Mouse (Mus musculus) brain, adult 2 months (tissue): ENCODE results near the gene Klhl26.

Experiments
- DNase-seq: peaks from one replicate; pipeline ENCODE4 v3.0.0; 2011; ENCODE audit warnings: low read depth, low spot score

The Klhl26 gene

DNA sequence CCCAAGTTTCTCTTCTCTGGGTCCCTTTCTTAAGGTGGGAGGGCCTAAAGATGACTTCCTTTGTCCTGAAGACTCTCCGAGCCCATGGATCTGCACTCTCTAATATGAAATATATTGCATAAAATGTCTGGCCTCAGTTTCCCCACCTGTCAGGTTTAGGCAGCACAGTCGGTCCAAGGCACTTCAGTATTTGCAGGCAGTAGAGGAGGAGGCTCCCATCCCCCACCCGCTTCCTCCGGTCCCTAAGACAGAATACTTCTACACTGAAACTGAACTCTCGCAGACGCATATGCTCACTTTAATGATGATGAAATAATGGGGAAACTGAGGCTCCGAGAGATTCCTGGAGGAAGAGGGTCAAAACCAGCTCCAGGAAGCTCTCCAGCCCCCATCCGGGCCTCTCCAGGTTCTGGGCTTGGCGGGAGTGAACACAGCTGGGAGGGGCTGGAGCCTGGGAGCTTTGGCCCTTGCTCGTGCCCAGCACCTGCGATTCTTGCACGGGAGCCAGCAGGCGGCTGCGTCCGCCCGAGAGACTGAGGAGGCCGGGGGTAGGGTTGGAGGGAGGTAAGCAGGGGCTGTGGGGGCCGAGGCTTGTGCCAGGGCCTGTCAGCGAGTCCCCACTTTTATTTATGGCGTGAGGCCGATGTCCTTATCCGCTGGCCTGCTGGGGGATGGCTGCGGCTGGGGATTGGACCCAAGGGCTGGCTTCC is 25.2 kb upstream of the Klhl26 start:
- no peak for DNase-seq

DNA sequence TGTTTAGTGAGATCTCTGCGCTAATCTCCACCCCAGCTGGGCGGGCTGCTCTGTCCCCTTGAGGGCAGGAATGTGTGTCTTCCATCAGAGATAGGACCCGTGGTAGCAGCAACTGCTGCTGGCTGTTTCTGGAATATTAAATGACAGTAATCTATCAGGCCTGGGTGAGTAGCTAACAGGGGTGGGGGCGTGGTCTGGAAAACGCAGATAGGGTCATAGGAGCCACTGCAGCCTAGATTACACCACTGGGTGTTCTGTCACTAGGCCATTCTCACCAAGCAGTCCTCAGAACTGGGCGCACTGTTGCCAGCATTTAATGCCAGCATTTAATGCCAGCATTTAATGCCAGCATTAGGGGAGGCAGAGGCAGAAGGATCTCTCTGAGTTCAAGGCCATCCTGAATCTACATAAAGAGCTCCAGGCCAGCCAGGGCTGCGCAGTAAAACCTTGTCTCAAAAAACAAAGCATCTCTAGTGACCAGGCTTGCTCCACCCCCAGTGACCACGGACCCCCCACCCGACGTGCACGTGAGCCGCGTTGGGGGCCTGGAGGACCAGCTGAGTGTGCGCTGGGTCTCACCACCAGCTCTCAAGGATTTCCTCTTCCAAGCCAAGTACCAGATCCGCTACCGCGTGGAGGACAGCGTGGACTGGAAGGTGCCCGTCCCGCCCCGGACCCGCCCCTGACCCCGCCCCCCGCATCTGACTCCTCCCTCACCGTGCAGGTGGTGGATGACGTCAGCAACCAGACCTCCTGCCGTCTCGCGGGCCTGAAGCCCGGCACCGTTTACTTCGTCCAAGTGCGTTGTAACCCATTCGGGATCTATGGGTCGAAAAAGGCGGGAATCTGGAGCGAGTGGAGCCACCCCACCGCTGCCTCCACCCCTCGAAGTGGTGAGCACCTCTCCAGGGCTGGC is 23.9 kb upstream of the Klhl26 start:
- peak; percentile 64 for DNase-seq

DNA sequence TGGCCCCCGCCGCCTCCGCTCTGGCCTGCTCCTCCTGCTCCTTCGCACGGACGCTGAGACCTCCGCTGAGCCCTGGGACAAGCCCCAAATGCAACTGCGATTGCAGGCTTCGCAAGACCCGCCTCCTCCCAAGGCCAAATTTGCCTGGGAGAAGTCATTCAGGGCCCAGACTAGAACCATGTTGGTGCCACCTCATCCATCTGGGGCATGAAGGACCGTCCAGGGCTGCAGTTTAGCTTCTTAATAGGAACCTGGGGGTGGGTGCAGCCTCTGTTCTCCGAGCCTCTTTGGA is 18.9 kb upstream of the Klhl26 start:
- no peak for DNase-seq

DNA sequence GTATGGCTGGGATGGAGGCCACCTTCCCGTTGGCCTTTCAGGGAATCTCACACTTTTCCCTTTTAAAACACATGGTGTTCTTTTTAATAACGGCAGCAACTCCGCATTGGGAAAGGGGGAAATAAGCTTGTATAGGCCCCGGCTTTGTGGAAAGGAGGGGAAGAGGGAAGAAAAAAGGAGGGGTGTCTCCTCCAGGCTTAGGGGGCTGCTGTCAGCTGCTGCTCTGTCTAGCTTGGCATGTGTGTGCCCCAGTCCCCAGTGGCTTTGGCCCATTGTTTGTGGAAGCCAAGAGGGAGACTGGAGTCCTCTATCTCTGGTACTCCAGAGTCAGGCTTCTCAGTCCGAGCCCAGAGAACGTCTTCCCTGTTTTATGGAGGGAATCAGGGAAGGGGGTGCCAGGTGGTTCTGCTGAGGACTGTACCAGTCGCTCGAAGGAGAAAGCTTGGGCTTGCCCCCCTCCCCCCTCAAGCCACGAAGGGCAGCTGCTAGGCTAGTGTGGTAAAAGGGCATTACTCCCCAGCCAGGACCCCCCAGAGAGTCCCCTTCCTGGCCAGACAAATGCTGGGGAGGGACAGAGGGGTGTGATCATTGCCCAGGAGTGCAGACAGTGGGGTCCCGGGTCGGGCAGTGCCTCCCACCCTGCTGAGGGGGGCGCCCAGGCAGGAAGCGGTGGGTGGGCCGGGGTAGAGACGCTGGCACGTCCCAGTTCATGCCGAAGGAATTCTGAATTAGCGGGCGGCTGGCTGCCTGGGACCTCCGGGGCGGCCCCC is 18.4 kb upstream of the Klhl26 start:
- DNase-seq, result no peak

DNA sequence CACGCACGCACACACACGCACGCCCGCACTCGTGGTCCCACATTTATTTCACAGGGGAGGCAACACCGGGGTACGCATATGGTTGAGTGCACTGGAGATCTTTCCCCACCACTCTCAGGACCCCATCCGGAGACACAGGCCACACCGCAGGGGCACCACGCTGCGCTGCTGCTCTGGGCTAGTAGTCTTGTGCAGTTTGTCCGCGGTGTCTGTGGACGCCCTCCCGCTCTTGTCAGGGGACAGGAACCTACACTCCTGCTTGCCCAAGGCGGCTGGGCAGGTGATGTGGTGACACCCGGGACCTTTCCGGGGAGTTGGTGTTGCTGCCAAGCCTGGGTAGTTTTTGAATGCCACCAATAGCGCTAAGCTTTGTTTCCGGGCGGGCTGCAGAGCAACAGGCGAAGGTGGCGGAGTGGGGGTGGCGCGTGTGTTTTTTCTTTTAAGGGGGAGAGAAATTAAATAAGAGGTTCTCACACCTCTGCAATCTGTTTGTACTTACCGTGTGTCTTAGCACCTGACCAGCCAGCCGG is 17.7 kb upstream of the Klhl26 start:
- DNase-seq, result no peak

DNA sequence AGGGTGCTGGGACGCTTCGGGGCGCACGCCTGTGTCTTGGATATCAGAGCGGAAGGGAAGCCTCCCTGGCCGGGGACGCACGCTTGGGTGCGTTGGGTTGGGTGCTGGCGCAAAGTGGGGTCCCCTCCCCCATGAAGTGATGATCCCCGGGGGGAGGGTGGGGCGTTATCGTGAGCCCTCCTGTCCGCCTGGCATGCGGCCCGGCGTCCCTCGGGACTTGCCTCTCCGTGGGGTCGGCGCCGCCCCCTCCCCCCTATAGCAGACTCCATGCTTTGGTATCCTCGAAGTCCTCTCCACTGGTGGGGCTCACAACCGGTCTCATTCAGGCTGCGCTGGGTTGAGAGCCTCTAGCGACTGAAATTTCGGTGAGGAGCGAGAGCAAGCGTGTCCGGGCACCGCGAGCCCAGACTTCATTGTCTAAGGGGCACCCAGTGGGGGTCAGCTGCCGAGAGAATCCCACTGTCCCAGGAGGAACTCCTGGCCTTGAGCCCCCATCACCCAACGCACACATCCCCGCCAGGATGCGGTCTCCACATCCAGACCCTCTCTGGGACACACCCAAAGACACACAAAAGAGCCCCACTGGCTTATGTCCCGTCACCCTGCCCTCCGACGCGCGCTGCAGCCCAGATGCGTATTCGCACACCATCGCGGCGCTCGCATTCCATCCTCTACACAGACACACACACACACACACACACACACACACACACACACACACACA is 17.1 kb upstream of the Klhl26 start:
- no peak for DNase-seq

DNA sequence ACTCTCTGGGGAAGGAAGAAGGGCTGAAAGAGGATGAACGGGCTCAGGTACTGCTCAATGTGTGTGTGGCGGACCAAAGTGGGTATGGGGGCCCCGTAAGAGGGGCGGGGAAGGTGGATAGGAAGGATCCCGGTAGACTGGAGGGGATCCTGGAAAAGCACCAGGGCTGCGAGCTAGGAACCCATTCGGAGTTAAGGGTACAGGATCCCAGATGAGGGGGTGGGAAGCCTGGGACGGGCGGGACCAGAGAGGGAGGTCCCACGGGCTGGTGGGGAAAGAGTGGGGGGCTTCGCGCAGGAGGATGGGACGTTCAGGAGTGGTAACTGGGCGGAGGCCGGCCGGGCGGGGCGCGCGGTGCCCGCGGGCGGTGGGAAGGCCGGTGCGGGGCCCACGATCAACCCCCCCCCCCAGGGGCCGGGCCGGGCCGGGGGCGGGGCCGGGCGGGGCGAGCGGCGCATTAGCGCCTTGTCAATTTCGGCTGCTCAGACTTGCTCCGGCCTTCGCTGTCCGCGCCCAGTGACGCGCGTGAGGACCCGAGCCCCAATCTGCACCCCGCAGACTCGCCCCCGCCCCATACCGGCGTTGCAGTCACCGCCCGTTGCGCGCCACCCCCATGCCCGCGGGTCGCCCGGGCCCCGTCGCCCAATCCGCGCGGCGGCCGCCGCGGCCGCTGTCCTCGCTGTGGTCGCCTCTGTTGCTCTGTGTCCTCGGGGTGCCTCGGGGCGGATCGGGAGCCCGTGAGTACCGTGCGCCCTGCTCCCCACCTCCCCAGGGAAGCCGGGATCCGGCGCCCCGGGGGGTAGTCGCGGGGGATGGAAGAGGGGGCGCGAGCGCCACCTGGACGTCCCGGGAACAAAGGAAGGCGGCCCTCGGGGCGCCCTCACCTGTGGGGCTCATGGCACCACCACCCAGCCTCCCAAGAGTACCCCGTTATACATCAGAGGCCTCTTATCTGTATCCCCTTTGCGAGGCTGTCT is 16.2 kb upstream of the Klhl26 start, which contains the start of gene Crlf1:
Gene Crlf1, plus strand, starts transcription at position 495 of the 977 bp plus-strand sequence.
- DNase-seq, result no peak

DNA sequence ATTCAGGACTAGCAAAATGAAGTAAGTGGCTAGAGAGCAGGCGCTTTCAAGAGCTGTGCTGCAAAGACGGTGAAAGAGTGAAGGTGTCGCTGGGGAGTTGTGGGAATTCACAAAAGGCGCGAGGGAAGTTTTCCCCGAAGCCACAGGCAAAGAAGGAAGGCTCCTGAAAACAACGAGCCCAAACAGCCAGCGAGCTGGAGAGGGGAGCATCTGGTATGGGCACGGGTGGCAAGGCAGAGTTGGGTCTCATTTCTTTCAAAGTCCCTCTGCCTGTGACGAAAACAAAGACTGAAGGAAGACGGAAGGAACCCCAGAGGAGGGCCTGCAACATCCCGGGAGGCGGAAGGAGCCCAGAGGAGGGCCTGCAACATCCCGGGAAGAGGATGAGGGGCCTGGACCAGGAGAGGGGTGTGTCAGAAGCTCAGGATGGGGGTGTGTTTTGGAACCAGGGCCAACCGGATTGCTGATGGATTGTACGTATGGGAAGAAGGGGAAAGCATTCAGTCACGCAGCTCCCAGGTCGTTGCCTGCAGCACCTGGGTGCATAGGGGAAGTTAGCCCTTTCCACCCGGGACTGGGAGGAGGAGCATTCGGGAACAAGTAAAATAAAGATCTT is 14.2 kb upstream of the Klhl26 start:
- DNase-seq, result no peak

DNA sequence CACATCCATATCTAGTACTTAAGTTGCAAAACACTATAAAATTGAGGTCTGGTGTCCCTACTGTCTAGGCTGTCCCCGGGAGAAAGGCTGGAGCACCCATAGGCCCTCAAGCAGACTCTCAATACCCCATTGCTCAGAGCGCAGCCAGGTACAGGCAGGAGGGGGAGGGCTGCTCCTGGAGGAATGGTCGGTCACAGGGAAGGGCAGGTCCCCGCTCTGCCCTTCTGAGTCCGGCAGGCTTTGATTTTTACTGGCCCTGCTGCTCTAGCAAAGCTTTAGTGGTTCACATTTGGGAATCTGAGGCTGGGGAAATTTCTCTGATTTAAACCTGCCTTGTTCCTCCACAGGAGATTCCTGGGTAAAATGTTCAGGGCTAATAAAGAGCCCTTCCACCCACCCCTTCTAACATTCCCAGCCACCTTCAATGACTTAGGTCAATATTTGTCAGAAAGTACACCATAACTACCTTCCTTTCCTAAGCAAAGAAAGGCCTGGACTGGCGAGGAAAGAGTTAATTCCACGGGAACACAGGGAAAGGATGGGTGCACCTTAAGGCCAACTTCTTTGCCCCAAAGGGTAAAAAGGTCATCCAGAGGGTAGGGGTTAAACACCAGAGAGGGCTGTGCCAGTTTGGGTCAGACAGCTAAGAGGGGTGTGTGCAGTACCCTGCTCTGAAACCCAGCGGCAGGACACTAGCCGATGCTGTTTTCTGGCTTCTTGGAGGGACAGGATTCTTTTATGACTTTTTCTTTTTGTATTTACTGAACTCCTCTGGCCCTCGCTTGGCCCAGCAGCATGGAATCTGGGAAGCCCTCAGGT is 13.5 kb upstream of the Klhl26 start:
- DNase-seq, result no peak

DNA sequence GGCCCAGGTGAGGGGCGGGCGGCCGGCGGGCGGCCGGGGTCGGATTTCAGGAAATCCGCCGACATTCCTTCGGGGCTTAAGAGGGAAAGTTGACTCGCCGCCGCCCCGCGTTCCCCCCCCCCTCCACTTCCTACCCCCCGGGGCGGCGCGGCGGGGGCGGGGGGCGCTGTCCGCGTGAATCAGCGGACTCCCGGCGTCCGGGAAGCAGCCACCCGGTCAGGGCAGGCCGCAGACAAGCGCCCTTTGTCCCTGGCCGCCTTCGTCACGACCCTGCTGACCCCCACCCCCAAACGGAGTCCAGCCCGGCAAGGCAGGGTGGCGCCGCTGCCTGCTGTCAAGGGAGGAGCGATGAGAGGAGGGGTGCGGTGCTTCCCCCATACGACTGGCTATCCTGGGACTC is 12.8 kb upstream of the Klhl26 start:
- DNase-seq, result no peak

DNA sequence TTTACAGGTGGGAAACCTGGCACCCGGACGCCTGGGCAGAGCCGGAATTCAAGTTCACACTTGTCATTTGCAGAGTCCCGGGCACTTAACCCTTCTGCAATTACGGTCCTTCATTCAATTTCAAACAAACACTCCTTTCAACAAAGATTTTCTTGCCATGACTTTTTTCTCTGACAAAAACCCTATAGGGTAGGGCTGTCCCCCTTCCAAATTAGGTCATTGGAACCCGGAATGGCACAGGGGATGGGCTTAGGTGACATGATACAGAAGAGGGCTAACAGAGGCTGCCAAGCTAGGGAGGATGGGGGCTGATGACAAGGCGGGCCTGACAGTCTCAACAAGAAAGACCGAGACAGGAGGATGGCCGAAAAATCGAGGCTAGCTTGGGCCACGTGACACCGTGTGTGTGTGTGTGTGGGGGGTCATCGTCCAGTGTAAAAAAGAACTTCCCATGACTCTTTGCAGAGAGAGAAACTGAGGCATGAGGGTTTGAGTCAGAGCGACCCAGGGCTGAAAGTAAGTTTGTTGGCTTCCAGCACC is 12.2 kb upstream of the Klhl26 start:
- DNase-seq, result no peak

DNA sequence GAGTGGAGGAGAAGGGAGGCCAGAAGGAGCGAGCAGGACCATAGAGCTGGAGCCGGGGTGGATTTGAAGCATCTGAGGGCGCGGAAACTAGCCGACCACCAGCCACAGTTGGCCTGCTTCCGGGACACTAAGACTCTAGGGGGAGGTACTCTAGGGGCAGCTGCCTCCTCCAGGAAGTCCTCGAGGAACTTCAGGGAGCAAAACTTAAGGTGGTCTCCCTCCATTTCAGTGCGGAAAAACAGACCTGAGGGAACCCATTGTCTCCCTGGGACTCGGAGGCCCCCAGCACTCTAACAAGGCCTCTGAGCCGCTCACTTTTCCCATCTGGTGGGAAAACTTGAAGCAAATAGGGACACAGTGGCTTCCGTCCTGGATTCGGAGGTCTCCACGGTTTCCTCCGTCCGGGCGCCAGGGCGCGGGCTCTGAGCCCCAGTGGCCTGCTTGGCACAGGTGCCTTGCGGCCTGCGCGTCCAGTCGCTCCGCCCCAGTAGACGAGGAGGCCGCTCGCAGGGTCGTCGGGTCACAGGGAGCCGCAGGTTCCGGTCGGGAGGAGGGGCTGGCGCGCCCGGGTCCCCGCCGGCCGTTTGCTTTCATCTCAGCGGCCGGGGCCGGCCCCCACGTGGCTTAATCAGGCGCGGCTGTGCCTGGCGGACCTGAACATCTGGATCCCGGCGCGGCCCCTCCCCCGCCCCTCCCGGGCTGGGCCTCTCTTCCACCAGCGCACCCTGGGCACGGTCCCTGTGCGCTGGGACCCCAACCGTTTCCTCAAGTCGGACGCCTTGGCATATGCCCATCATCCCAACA is 11.4 kb upstream of the Klhl26 start:
- DNase-seq, result no peak

DNA sequence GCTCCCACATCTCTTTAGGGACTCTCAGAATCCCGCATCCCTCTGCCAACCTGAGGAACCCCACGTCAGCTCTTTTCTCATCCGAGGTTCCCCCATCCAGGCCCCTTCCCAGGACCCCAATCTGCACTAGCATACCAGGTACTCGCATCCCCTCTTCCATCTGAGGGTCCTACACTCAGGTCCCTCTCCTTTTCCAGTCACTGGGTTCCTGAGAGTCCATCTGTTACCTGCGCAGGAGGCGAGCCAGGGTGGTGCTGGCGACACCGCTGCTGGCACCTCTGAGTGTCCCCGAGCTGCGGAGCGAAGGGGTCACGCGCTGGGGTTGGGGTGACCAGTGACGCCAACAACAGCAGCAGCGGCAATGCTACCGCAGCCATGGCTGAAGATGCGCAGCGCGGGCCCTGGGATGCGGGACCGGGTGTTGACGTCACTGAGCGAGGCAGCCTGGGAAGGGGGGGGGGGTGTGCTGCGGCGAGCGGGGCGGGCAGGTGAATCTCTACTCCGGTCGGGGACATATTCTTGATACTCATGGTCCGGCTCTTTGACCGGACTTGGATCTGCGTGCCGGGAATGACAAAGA is 10.3 kb upstream of the Klhl26 start, which contains the start of gene Tmem59l:
Gene Tmem59l, minus strand, starts transcription at position 418 of the 580 bp plus-strand sequence.
- DNase-seq, result peak; percentile 91

DNA sequence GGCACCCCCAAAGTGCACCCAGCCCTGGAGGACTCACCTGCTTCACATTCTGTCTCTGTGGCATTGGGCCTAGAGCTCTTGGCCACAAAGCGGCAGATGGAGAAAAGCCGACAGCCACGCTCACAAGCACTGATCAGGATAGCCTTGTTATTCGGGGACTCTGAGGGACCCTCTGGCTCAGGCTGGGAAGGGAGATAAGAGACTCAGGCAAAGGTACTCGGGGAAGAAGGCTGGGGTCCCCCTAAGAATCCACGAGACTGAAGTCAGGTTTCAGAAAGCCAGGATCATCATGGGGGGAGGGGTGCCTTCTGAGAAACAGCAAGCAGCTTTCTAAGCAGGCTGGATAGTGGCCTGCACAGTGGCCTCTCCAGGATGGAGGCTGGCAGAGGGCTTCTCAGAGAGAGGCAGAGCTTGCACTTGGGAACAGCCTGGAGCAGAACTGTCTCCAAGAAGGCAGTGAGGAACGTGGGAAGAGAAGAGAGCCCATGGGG is 9.5 kb upstream of the Klhl26 start:
- peak; percentile 77 for DNase-seq

DNA sequence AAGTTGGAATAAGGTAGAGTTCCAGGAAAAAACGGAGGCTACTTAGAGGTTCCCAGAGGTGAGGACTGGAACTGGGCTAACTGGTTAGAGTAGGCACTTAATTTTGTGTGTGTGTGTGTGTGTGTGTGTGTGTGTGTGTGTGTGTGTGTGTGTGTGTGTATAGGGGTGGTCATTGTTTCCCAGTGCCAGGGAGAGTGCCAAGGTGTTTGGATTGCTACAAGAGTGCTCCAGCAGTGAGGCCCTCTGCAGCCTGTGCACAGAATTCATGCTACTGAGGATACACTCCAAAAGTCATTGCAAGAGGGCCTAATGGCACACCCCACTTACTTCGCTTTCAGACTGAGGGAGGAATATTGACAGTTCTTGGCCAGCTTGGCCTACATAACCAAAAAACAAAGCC is 6.2 kb upstream of the Klhl26 start:
- DNase-seq, result no peak

DNA sequence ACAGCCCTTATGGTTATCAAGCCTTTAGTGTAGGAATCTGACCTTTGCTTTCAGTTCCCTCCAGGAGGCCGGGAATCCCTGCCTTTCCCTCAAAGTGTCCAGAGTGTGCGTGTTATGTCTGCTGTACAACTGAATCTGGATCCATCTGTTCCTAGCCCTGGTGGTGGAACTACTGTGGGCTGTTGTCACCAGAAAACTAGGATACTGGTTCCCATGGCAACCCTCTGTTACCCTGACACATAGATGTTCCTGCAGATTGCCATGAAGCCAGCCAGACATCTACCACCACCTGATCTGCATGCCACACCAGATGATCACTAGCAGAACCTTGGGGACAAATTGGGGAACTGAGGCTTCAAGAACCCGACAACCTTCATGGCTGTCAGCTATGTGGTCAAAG is 5.1 kb upstream of the Klhl26 start:
- peak; percentile 91 for DNase-seq
